Mouse (Mus musculus) limb, embryonic 14.5 days (tissue): ENCODE measurements at regions not wholly inside any gene's neighbourhood (a gene's known extent, or its start where the extent isn't known, plus 50 kb on each side); places are given as distances from the start of the nearest gene placed in this dataset.

Experiments
- ATAC-seq: fragments of 200-750 bp; cut with Nextera tagmentation; 2 replicates; pipeline ENCODE4 v1.8.0; 2017; ENCODE audit warnings: low read depth, moderate number of reproducible peaks, moderate TSS enrichment; ENCODE audit not compliant: low FRiP score
- DNase-seq: peaks from one replicate; pipeline ENCODE4 v3.0.0-alpha.2; 2015; ENCODE audit warnings: low spot score
- H3K27ac ChIP-seq: fragments of 300-500 bp; sonication (generic); replicated peaks from 2 replicates; pipeline ENCODE4 v1.5.1; 2014; ENCODE audit warnings: low read depth, mild to moderate bottlenecking, low read length, moderate library complexity, mixed read lengths
- H3K27me3 ChIP-seq: fragments of 300-500 bp; sonication (generic); 2 replicates; pipeline ENCODE4 v1.6.1; 2014; ENCODE audit warnings: low read length, mixed read lengths; ENCODE audit not compliant: control insufficient read depth, insufficient read depth
- H3K36me3 ChIP-seq: fragments of 300-500 bp; sonication (generic); 2 replicates; pipeline ENCODE4 v1.6.1; 2014; ENCODE audit warnings: mild to moderate bottlenecking, low read length, moderate library complexity, mixed read lengths; ENCODE audit not compliant: control insufficient read depth, insufficient read depth
- H3K4me1 ChIP-seq: fragments of 300-500 bp; sonication (generic); 2 replicates; pipeline ENCODE4 v1.6.1; 2014; ENCODE audit warnings: antibody characterized with exemption, low read length, mixed read lengths; ENCODE audit not compliant: control insufficient read depth, insufficient read depth
- H3K4me2 ChIP-seq: fragments of 300-500 bp; sonication (generic); replicated peaks from 2 replicates; pipeline ENCODE4 v1.6.1; 2014; ENCODE audit warnings: low read depth, mild to moderate bottlenecking, low read length, moderate library complexity; ENCODE audit not compliant: severe bottlenecking
- H3K4me3 ChIP-seq: fragments of 300-500 bp; sonication (generic); replicated peaks from 2 replicates; pipeline ENCODE4 v1.5.1; 2014; ENCODE audit warnings: low read length
- H3K9ac ChIP-seq: fragments of 300-500 bp; sonication (generic); 2 replicates; pipeline ENCODE4 v1.6.1; 2014; ENCODE audit warnings: mild to moderate bottlenecking, low read depth, low read length, moderate library complexity; ENCODE audit not compliant: severe bottlenecking
- H3K9me3 ChIP-seq: fragments of 300-500 bp; sonication (generic); 2 replicates; pipeline ENCODE4 v1.6.1; 2016; ENCODE audit warnings: low read length; ENCODE audit not compliant: control insufficient read depth
- POLR2A ChIP-seq: fragments of 200-500 bp; IDR thresholded peaks from 2 replicates; pipeline ENCODE4 v1.8.0; 2012; ENCODE audit warnings: inconsistent platforms, mild to moderate bottlenecking, moderate library complexity, borderline replicate concordance; ENCODE audit not compliant: insufficient read depth, insufficient read length; ENCODE audit errors: extremely low read depth
- WGBS: fragments of 180-500 bp; shearing (Covaris S2); extraction: QIAGEN DNeasy Blood & Tissue Kit; methylation state at CpG from one replicate; pipeline ENCODE4 v1.1.7; 2014; 5-methylcytosine and 5-hydroxymethylcytosine counted together

GRCm38 (mm10) chr15:6995246-6995645 lies 95.2 kb upstream of the Lifr start:
- no peak for ATAC-seq
- H3K9me3 ChIP-seq = no peaks in the 10 kb centered on the region
- no peaks in the 10 kb centered on the region for H3K27me3 ChIP-seq
- no peaks in the 10 kb centered on the region for H3K4me1 ChIP-seq
- no peak overlapping the region for H3K27ac ChIP-seq
- TF ChIP-seq POLR2A = no peak
- no peaks in the 10 kb centered on the region for H3K36me3 ChIP-seq
- H3K4me2 ChIP-seq = no peak overlapping the region
- no peak overlapping the region for H3K9ac ChIP-seq
- WGBS = 46% methylated on average over 3 of the region's 3 CpGs
- DNase-seq = peak; percentile 19
- H3K4me3 ChIP-seq = no peak overlapping the region

- Histone ChIP-seq H3K27me3 (no peaks in the 10 kb centered on the region), H3K9ac (no peak overlapping the region), H3K9me3 (no peaks in the 10 kb centered on the region), H3K27ac (no peak overlapping the region), H3K4me3 (no peak overlapping the region), H3K36me3 (no peaks in the 10 kb centered on the region), H3K4me1 (no peaks in the 10 kb centered on the region), H3K4me2 (no peak overlapping the region)
- no peak for TF ChIP-seq POLR2A
- DNase-seq = no peak
- WGBS = 80% methylated on average over 5 of the region's 5 CpGs
- no peak for ATAC-seq
Measured at GRCm38 (mm10) chr15:6997871-6998270, 92.5 kb upstream of the Lifr start.

GRCm38 (mm10) chr15:6998576-6999070 lies 91.8 kb upstream of the Lifr start:
- no peaks in the 10 kb centered on the region for H3K27me3 ChIP-seq
- no peak for TF ChIP-seq POLR2A

GRCm38 (mm10) chr15:6999667-7000066 lies 90.7 kb upstream of the Lifr start:
- TF ChIP-seq POLR2A = no peak
- Histone ChIP-seq H3K9ac (no peak overlapping the region), H3K9me3 (no peaks in the 10 kb centered on the region), H3K27me3 (no peaks in the 10 kb centered on the region), H3K4me3 (no peak overlapping the region), H3K27ac (no peak overlapping the region), H3K4me2 (no peak overlapping the region), H3K4me1 (no peaks in the 10 kb centered on the region), H3K36me3 (no peaks in the 10 kb centered on the region)
- WGBS = 78% methylated on average over 3 of the region's 3 CpGs
- DNase-seq = no peak
- no peak for ATAC-seq

More at GRCm38 (mm10) chr15:6998576-6999070, 91.8 kb upstream of the Lifr start:
- WGBS = 50% methylated on average over 5 of the region's 5 CpGs
- Histone ChIP-seq H3K4me1 (no peaks in the 10 kb centered on the region), H3K4me3 (no peak overlapping the region), H3K36me3 (no peaks in the 10 kb centered on the region), H3K9me3 (no peaks in the 10 kb centered on the region), H3K4me2 (no peak overlapping the region), H3K27ac (no peak overlapping the region), H3K9ac (no peak overlapping the region)
- ATAC-seq = no peak
- no peak for DNase-seq

GRCm38 (mm10) chr15:7002226-7002625 lies 88.2 kb upstream of the Lifr start:
- WGBS = 27% methylated on average over 5 of the region's 5 CpGs
- no peaks in the 10 kb centered on the region for H3K4me1 ChIP-seq

GRCm38 (mm10) chr15:7003311-7003710 lies 87.1 kb upstream of the Lifr start:
- H3K4me2 ChIP-seq = no peak overlapping the region
- ATAC-seq = no peak
- H3K27ac ChIP-seq = no peak overlapping the region
- no peaks in the 10 kb centered on the region for H3K36me3 ChIP-seq
- no peak overlapping the region for H3K9ac ChIP-seq
- no peak for DNase-seq
- no peaks in the 10 kb centered on the region for H3K27me3 ChIP-seq
- 83% methylated on average over 2 of the region's 2 CpGs for WGBS
- no peak for TF ChIP-seq POLR2A
- no peaks in the 10 kb centered on the region for H3K4me1 ChIP-seq
- H3K9me3 ChIP-seq = no peaks in the 10 kb centered on the region
- H3K4me3 ChIP-seq = no peak overlapping the region

More at GRCm38 (mm10) chr15:7002226-7002625, 88.2 kb upstream of the Lifr start:
- ATAC-seq (no peak), DNase-seq (no peak)
- H3K4me2 ChIP-seq = no peak overlapping the region
- no peaks in the 10 kb centered on the region for H3K27me3 ChIP-seq
- no peaks in the 10 kb centered on the region for H3K9me3 ChIP-seq
- H3K9ac ChIP-seq = no peak overlapping the region
- no peak for TF ChIP-seq POLR2A
- H3K27ac ChIP-seq = no peak overlapping the region
- H3K36me3 ChIP-seq = no peaks in the 10 kb centered on the region
- H3K4me3 ChIP-seq = no peak overlapping the region
